Mouse (Mus musculus): ENCODE results near the gene Rnd2. TPM values are rescaled to one million over a fixed set of nuclear protein-coding genes. Genes with fewer than 3 reads are reported as not detected.

The Rnd2 gene
- polyA plus RNA-seq, 1 experiment from 2014 or later: 197 TPM

DNA sequence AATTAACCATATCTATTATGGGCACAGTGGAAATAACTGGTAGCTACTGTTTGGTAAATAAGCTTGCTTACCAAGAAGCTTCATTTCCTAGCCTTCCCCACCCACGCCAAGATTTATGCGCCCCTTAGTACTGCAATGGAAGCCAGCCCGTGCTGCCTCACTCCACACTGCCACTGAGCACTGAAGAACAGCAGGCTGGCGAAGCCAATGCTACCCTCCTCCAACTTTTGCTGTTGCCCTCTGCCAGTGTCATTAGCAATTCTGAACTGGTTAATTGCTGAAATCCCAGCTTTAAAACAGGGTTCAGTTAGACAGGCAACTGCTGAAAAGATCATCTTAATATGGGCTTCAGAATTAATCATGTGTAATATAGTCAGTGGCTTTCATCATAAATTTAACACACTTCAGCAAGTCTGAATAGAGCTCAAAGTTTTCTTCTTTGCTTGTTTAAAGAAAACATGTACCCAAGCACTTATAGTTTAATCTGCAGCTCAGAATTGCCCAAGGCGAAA is 41.5 kb downstream of the Rnd2 start:
- H3K27me3 ChIP-seq: no peaks in the 10 kb centered on the region
- no peak; the same call in 1 of the 2 replicates for ATAC-seq
- WGBS: 48% methylated on average over 5 of the region's 5 CpGs

DNA sequence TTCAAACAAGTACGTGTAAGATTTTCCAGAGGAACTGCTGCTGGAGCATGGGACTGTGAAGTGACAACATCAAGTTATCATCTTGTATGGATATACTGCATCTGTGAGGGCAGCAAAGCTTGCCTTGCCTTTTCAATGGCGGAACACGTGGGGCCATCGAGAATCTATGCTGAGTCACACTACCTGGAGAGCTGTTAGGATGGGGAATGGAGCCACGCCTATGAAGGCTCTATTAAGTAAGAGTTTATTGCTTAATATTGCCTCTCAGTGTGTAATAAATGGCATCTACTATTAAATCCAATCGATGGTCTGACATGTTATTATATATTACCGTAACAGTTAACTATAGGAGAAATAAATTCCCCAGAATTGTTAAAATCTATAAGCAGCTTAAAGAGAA is 42.3 kb downstream of the Rnd2 start:
- Histone ChIP-seq H3K27ac (no peak overlapping the region), H3K4me3 (no peak overlapping the region), H3K36me3 (ENCODE audit: poor library complexity, severe bottlenecking) (peaks cover 50% of the 10 kb centered on the region), H3K4me1 (peaks cover 2% of the 10 kb centered on the region; the same call in 1 of the 2 replicates), H3K9me3 (replicated peaks) (no peaks in the 10 kb centered on the region), H3K27me3 (no peaks in the 10 kb centered on the region), H3K9ac (no peak overlapping the region), H3K4me2 (no peak overlapping the region)
- no peak for ATAC-seq
- 94% methylated on average over 7 of the region's 7 CpGs for WGBS

More for the DNA sequence above, 41.5 kb downstream of the Rnd2 start:
- Histone ChIP-seq H3K4me1 (peaks cover 2% of the 10 kb centered on the region; the same call in 1 of the 2 replicates), H3K36me3 (ENCODE audit: poor library complexity, severe bottlenecking) (peaks cover 50% of the 10 kb centered on the region), H3K4me2 (no peak overlapping the region), H3K9ac (no peak overlapping the region), H3K4me3 (no peak overlapping the region), H3K27ac (no peak overlapping the region), H3K9me3 (replicated peaks) (no peaks in the 10 kb centered on the region)

DNA sequence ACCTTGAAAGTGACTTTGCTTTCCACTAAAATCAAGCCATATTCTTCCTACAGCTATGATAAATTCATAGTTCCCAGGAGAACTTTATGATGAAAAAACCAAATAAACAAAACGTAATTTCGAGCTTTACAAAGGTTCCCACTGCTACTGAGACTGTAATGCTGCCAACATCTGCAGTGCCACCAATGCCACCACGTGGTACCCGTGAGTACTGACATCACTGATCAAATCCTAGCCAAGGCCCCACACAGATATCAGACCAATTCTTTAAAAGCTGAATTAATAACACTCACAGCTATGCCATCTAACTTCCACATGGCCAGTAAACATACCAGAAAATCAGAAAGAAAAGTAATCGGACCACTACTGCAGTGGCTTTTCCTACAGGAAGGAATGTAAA is 54.1 kb downstream of the Rnd2 start:
- Histone ChIP-seq H3K27me3 (no peaks in the 10 kb centered on the region), H3K36me3 (ENCODE audit: poor library complexity, severe bottlenecking) (peaks cover 40% of the 10 kb centered on the region), H3K9me3 (replicated peaks) (no peaks in the 10 kb centered on the region), H3K9ac (no peak overlapping the region), H3K4me2 (no peak overlapping the region), H3K27ac (no peak overlapping the region), H3K4me1 (no peaks in the 10 kb centered on the region), H3K4me3 (no peak overlapping the region)
- no peak for ATAC-seq
- WGBS: 82% methylated on average over 5 of the region's 5 CpGs

DNA sequence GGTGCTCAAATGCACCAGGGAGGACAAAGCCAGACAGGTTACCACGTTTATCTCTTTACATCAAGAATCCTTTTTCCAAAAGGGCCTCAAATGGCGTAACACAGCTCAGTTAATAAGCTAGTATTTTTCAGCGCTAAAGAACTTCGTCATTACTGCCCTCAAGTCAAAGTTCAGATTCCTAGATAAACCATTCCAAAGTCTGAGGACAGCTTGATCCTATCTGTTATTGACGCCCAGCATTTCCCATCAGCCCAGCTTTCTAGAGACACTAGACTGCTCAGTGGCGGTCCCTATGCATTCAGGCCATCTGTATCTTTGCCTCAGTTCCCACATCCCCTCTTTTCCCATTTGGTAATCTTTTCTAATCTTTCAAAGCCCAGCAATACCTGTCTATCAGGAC is 54.6 kb downstream of the Rnd2 start:
- Histone ChIP-seq H3K27ac (no peak overlapping the region), H3K9ac (no peak overlapping the region), H3K4me3 (no peak overlapping the region), H3K4me1 (no peaks in the 10 kb centered on the region), H3K9me3 (replicated peaks) (no peaks in the 10 kb centered on the region), H3K27me3 (no peaks in the 10 kb centered on the region), H3K36me3 (ENCODE audit: poor library complexity, severe bottlenecking) (peaks cover 39% of the 10 kb centered on the region), H3K4me2 (no peak overlapping the region)
- 88% methylated on average over 6 of the region's 6 CpGs for WGBS
- no peak for ATAC-seq

Small RNAs within 50 kb of the gene (microRNA-seq; reads per million reads assigned to microRNA genes)
- not detected for gene Mir6929

Other genes with a start within 250 kb of the Rnd2 start
- gene Ezh1, start 238.5 kb upstream of the Rnd2 start, polyA plus RNA-seq (2015; fragmentation: Nextera tagmentation; extraction: Ambion mirVana): 12.1 and 13.8 TPM in 2 replicates
- 43.9 and 55.3 TPM in 2 replicates for gene Ramp2, start 219.0 kb upstream of the Rnd2 start, polyA plus RNA-seq (2015; fragmentation: Nextera tagmentation; extraction: Ambion mirVana)
- gene Vps25, start 211.3 kb upstream of the Rnd2 start, polyA plus RNA-seq (2015; fragmentation: Nextera tagmentation; extraction: Ambion mirVana): 92.6 and 109 TPM in 2 replicates
- 4.4 and 4.5 TPM in 2 replicates for gene Wnk4, start 204.4 kb upstream of the Rnd2 start, polyA plus RNA-seq (2015; fragmentation: Nextera tagmentation; extraction: Ambion mirVana)
- gene Cntd1, start 186.0 kb upstream of the Rnd2 start, polyA plus RNA-seq (2015; fragmentation: Nextera tagmentation; extraction: Ambion mirVana): 1.2 and 1.9 TPM in 2 replicates
- gene Coa3, start 185.9 kb upstream of the Rnd2 start, polyA plus RNA-seq (2015; fragmentation: Nextera tagmentation; extraction: Ambion mirVana): 190 and 203 TPM in 2 replicates
- gene Becn1, start 162.7 kb upstream of the Rnd2 start, polyA plus RNA-seq (2015; fragmentation: Nextera tagmentation; extraction: Ambion mirVana): 164 and 175 TPM in 2 replicates
- gene Psme3, start 148.8 kb upstream of the Rnd2 start, polyA plus RNA-seq (2015; fragmentation: Nextera tagmentation; extraction: Ambion mirVana): 144 and 145 TPM in 2 replicates
- 1.7 and 2.2 TPM in 2 replicates for gene Aoc2, start 139.9 kb upstream of the Rnd2 start, polyA plus RNA-seq (2015; fragmentation: Nextera tagmentation; extraction: Ambion mirVana)
- gene Aoc3, start 134.4 kb upstream of the Rnd2 start, polyA plus RNA-seq (2015; fragmentation: Nextera tagmentation; extraction: Ambion mirVana): not detected in 2 replicates
- gene G6pc, start 97.4 kb upstream of the Rnd2 start, polyA plus RNA-seq (2015; fragmentation: Nextera tagmentation; extraction: Ambion mirVana): not detected in 2 replicates
- gene Aarsd1, start 47.4 kb upstream of the Rnd2 start, polyA plus RNA-seq (2015; fragmentation: Nextera tagmentation; extraction: Ambion mirVana): 101 and 113 TPM in 2 replicates
- gene Gm27029, start 40.2 kb upstream of the Rnd2 start, polyA plus RNA-seq (2015; fragmentation: Nextera tagmentation; extraction: Ambion mirVana): 7.6 and 8.0 TPM in 2 replicates
- 24.2 and 26.3 TPM in 2 replicates for gene Rundc1, start 39.9 kb upstream of the Rnd2 start, polyA plus RNA-seq (2015; fragmentation: Nextera tagmentation; extraction: Ambion mirVana)
- gene Ptges3l, start 39.7 kb upstream of the Rnd2 start, polyA plus RNA-seq (2015; fragmentation: Nextera tagmentation; extraction: Ambion mirVana): 1.2 TPM in 2 replicates
- gene Rpl27, start 22.7 kb upstream of the Rnd2 start, polyA plus RNA-seq (2015; fragmentation: Nextera tagmentation; extraction: Ambion mirVana): 338 and 387 TPM in 2 replicates
- gene Ifi35, start 16.6 kb upstream of the Rnd2 start, polyA plus RNA-seq (2015; fragmentation: Nextera tagmentation; extraction: Ambion mirVana): 2.3 and 2.5 TPM in 2 replicates
- gene Vat1, start 1.2 kb downstream of the Rnd2 start, polyA plus RNA-seq (2015; fragmentation: Nextera tagmentation; extraction: Ambion mirVana): 61.3 and 67.0 TPM in 2 replicates
- gene Brca1, start 87.0 kb downstream of the Rnd2 start, polyA plus RNA-seq (2015; fragmentation: Nextera tagmentation; extraction: Ambion mirVana): 11.3 and 12.5 TPM in 2 replicates
- gene Nbr1, start 87.2 kb downstream of the Rnd2 start, polyA plus RNA-seq (2015; fragmentation: Nextera tagmentation; extraction: Ambion mirVana): 104 and 117 TPM in 2 replicates
- gene Tmem106a, start 117.2 kb downstream of the Rnd2 start, polyA plus RNA-seq (2015; fragmentation: Nextera tagmentation; extraction: Ambion mirVana): 1.1 and 1.3 TPM in 2 replicates
- not detected in 2 replicates for gene Gm11634, start 134.3 kb downstream of the Rnd2 start, polyA plus RNA-seq (2015; fragmentation: Nextera tagmentation; extraction: Ambion mirVana)
- 48.9 and 52.6 TPM in 2 replicates for gene Rdm1, start 162.2 kb downstream of the Rnd2 start, polyA plus RNA-seq (2015; fragmentation: Nextera tagmentation; extraction: Ambion mirVana)
- 32.5 and 40.6 TPM in 2 replicates for gene Arl4d, start 200.5 kb downstream of the Rnd2 start, polyA plus RNA-seq (2015; fragmentation: Nextera tagmentation; extraction: Ambion mirVana)